Mouse (Mus musculus) MEL (cell line): ENCODE measurements around the gene Il15ra.

ENCODE experiments used
- CTCF ChIP-seq, 3 experiments: IDR thresholded peaks in 2 of 3; conservative IDR thresholded peaks in 1 of 3; 2 replicates each; pipeline ENCODE4 v1.5.1; 2011 to 2012; ENCODE audit warnings: low read length in 3 of 3, low read depth in 2 of 3, mild to moderate bottlenecking in 2 of 3, improper control_type of control experiment in 1 of 3, inconsistent platforms in 1 of 3, mixed read lengths in 1 of 3, moderate library complexity in 1 of 3; ENCODE audit not compliant: control insufficient read depth in 1 of 3, insufficient read depth in 1 of 3, poor library complexity in 1 of 3, severe bottlenecking in 1 of 3
- E2F4 ChIP-seq: IDR thresholded peaks from 2 replicates; pipeline ENCODE4 v1.6.1; 2011; ENCODE audit warnings: low read depth, low read length, improper control_type of control experiment, borderline replicate concordance
- EP300 ChIP-seq, 2 experiments: IDR thresholded peaks; 2 replicates each; pipeline ENCODE4 v1.6.1; 2011; ENCODE audit warnings: improper control_type of control experiment in 2 of 2, low read length in 2 of 2, low read depth in 1 of 2, mild to moderate bottlenecking in 1 of 2
- ETS1 ChIP-seq: IDR thresholded peaks from 2 replicates; pipeline ENCODE4 v1.6.1; 2012; ENCODE audit warnings: low read depth, mild to moderate bottlenecking, inconsistent platforms, low read length, improper control_type of control experiment, moderate library complexity
- JUND ChIP-seq: IDR thresholded peaks from 2 replicates; pipeline ENCODE4 v1.6.1; 2011; ENCODE audit warnings: low read depth, mild to moderate bottlenecking, improper control_type of control experiment, low read length
- MXI1 ChIP-seq: IDR thresholded peaks from 2 replicates; pipeline ENCODE4 v1.6.1; 2011; ENCODE audit warnings: mild to moderate bottlenecking, low read depth, low read length, improper control_type of control experiment
- POLR2A ChIP-seq, 2 experiments: IDR thresholded peaks; 2 replicates each; pipeline ENCODE4 v1.6.1; 2011 to 2012; ENCODE audit warnings: low read length in 2 of 2, mild to moderate bottlenecking in 2 of 2, control low read depth in 1 of 2, improper control_type of control experiment in 1 of 2, low read depth in 1 of 2, moderate library complexity in 1 of 2; ENCODE audit not compliant: control insufficient read depth in 1 of 2, insufficient read depth in 1 of 2, poor library complexity in 1 of 2
- POLR2AphosphoS5 ChIP-seq: IDR thresholded peaks from 2 replicates; pipeline ENCODE4 v1.6.1; 2012; ENCODE audit warnings: low read depth, borderline replicate concordance, mild to moderate bottlenecking, inconsistent platforms, low read length, moderate library complexity, mixed read lengths
- RAD21 ChIP-seq: IDR thresholded peaks from 2 replicates; pipeline ENCODE4 v1.6.1; 2011; ENCODE audit warnings: mild to moderate bottlenecking, low read depth, low read length, improper control_type of control experiment
- SIN3A ChIP-seq: IDR thresholded peaks from 2 replicates; pipeline ENCODE4 v1.6.1; 2012; ENCODE audit warnings: low read length, improper control_type of control experiment, inconsistent platforms
- TBP ChIP-seq: IDR thresholded peaks from 2 replicates; pipeline ENCODE4 v1.8.0; 2011; ENCODE audit warnings: low read depth, low read length, improper control_type of control experiment
- ZNF384 ChIP-seq: IDR thresholded peaks from 2 replicates; pipeline ENCODE4 v1.6.1; 2012; ENCODE audit warnings: low read depth, mild to moderate bottlenecking, inconsistent platforms, low read length, improper control_type of control experiment

- no peak for TF ChIP-seq MXI1
- TF ChIP-seq SIN3A, result no peak
- TF ChIP-seq E2F4, result no peak
- TF ChIP-seq RAD21, result no peak
- TF ChIP-seq CTCF (IDR thresholded peaks at IDR 0.05 in 2 of 3, conservative IDR thresholded peaks at IDR 0.05 in 1 of 3; ENCODE audit: control insufficient read depth in 1 of 3, insufficient read depth in 1 of 3, low read depth in 2 of 3, low read length in 3 of 3, poor library complexity in 1 of 3, severe bottlenecking in 1 of 3), result no peak
- no peak for TF ChIP-seq JUND
- no peak for TF ChIP-seq TBP
- no peak for TF ChIP-seq EP300 (IDR thresholded peaks at IDR 0.05; ENCODE audit: low read depth in 1 of 2, low read length in 2 of 2)
- no peak for TF ChIP-seq POLR2A (IDR thresholded peaks at IDR 0.05; ENCODE audit: control insufficient read depth in 1 of 2, insufficient read depth in 1 of 2, low read depth in 1 of 2, low read length in 2 of 2, poor library complexity in 1 of 2)
- no peak for TF ChIP-seq POLR2AphosphoS5
- TF ChIP-seq ETS1, result no peak
- no peak for TF ChIP-seq ZNF384
Measured at GRCm38 (mm10) chr2:11767161-11767545, 62.1 kb downstream of the Il15ra start.
